Mouse (Mus musculus): ENCODE data around the gene Cdip1. TPM values are rescaled to one million over a fixed set of nuclear protein-coding genes. Genes with fewer than 3 reads are reported as not detected.
A peak's percentile ranks its signal among the peaks of the same experiment; 100 is the strongest.

Gene Cdip1
- polyA plus RNA-seq, 1 experiment from 2014 or later: 127 TPM

- H3K4me3 ChIP-seq (ENCODE audit: low read depth, low read length): peak overlapping the region; percentile 88
- peak; percentile 67 for ATAC-seq
- peak overlapping the region; percentile 72 for H3K4me2 ChIP-seq (ENCODE audit: low read length)
- no peaks in the 10 kb centered on the region for H3K27me3 ChIP-seq (ENCODE audit: control insufficient read depth, insufficient read depth, low read depth, low read length)
- no peaks in the 10 kb centered on the region for H3K9me3 ChIP-seq (replicated peaks; ENCODE audit: control insufficient read depth, low read length, poor library complexity, severe bottlenecking)
- under 1% methylated on average over 40 of the region's 40 CpGs for WGBS
- H3K9ac ChIP-seq (ENCODE audit: low read depth, low read length): peak overlapping the region; percentile 95
- H3K36me3 ChIP-seq (ENCODE audit: control insufficient read depth, insufficient read depth, low read length): no peaks in the 10 kb centered on the region
- peaks cover 13% of the 10 kb centered on the region for H3K4me1 ChIP-seq (ENCODE audit: control insufficient read depth, insufficient read depth, low read length)
- H3K27ac ChIP-seq (ENCODE audit: low read length): peak overlapping the region; percentile 84
These were observed 63.5 kb downstream of the Cdip1 start for GRCm38 (mm10) chr16:4726528-4727128.

GRCm38 (mm10) chr16:4725780-4726527 lies 64.1 kb downstream of the Cdip1 start, which contains the start of gene Hmox2:
TSS of gene Hmox2 (plus strand) at chr16:4726361.
- H3K9me3 ChIP-seq (replicated peaks; ENCODE audit: control insufficient read depth, low read length, poor library complexity, severe bottlenecking): no peaks in the 10 kb centered on the region
- H3K27me3 ChIP-seq (ENCODE audit: control insufficient read depth, insufficient read depth, low read depth, low read length): no peaks in the 10 kb centered on the region
- H3K4me2 ChIP-seq (ENCODE audit: low read length): peak within 1 kb of the TSS; percentile 72
- no peaks in the 10 kb centered on the region for H3K36me3 ChIP-seq (ENCODE audit: control insufficient read depth, insufficient read depth, low read length)
- WGBS: 6% methylated on average over 35 of the region's 35 CpGs
- ATAC-seq: peak; percentile 95
- H3K9ac ChIP-seq (ENCODE audit: low read depth, low read length): peak within 1 kb of the TSS; percentile 95
- peak within 1 kb of the TSS; percentile 88 for H3K4me3 ChIP-seq (ENCODE audit: low read depth, low read length)
- H3K27ac ChIP-seq (ENCODE audit: low read length): peak within 1 kb of the TSS; percentile 84
- peaks cover 13% of the 10 kb centered on the region for H3K4me1 ChIP-seq (ENCODE audit: control insufficient read depth, insufficient read depth, low read length)

DNA sequence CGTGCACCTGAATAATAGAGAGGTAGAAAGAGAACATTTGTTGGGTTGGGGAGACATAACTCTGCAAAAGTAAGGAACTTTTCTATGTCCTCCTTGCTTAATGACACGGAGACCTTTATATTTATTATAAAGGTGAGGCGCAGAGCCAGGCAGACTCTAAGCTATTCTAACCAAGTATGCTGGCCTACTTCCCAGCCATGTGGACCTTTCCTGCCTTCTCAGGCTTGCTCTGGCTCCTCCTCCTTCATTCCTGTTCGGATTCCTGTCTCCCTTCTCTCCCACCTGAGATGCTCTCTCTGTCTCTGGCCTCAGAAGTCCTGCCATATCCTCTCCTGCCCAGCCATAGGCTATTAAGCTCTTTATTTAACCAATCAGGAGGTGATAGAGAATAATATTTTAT lies 64.8 kb downstream of the Cdip1 start:
- H3K27me3 ChIP-seq (ENCODE audit: control insufficient read depth, insufficient read depth, low read depth, low read length): no peaks in the 10 kb centered on the region
- no peak for ATAC-seq
- H3K9ac ChIP-seq (ENCODE audit: low read depth, low read length): no peak overlapping the region
- H3K9me3 ChIP-seq (replicated peaks; ENCODE audit: control insufficient read depth, low read length, poor library complexity, severe bottlenecking): no peaks in the 10 kb centered on the region
- no peak overlapping the region for H3K4me2 ChIP-seq (ENCODE audit: low read length)
- no peak overlapping the region for H3K4me3 ChIP-seq (ENCODE audit: low read depth, low read length)
- no peaks in the 10 kb centered on the region for H3K36me3 ChIP-seq (ENCODE audit: control insufficient read depth, insufficient read depth, low read length)
- WGBS: 79% methylated on average over 4 of the region's 4 CpGs
- H3K4me1 ChIP-seq (ENCODE audit: control insufficient read depth, insufficient read depth, low read length): peaks cover 13% of the 10 kb centered on the region
- H3K27ac ChIP-seq (ENCODE audit: low read length): no peak overlapping the region

DNA sequence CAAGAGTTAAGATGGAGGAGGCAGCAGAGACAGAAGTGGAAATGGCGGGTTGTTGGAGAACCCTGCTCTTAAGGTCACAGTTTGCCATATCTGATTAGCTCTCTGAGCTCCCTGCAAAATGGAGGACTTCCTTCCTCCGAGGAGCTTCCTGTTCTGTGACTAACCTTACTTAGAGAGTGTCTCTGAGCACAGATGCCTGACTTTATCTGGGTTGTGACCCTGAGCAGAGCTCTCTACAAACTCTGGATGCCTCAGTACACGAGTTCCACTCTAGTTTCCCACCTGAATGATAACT lies 67.2 kb downstream of the Cdip1 start:
- H3K4me2 ChIP-seq (ENCODE audit: low read length): no peak overlapping the region
- H3K4me3 ChIP-seq (ENCODE audit: low read depth, low read length): no peak overlapping the region
- H3K4me1 ChIP-seq (ENCODE audit: control insufficient read depth, insufficient read depth, low read length): peaks cover 16% of the 10 kb centered on the region
- no peaks in the 10 kb centered on the region for H3K36me3 ChIP-seq (ENCODE audit: control insufficient read depth, insufficient read depth, low read length)
- no peak for ATAC-seq
- no peaks in the 10 kb centered on the region for H3K9me3 ChIP-seq (replicated peaks; ENCODE audit: control insufficient read depth, low read length, poor library complexity, severe bottlenecking)
- 74% methylated on average over 3 of the region's 3 CpGs for WGBS
- H3K27ac ChIP-seq (ENCODE audit: low read length): no peak overlapping the region
- H3K9ac ChIP-seq (ENCODE audit: low read depth, low read length): no peak overlapping the region
- no peaks in the 10 kb centered on the region for H3K27me3 ChIP-seq (ENCODE audit: control insufficient read depth, insufficient read depth, low read depth, low read length)

- no peak overlapping the region for H3K27ac ChIP-seq (ENCODE audit: low read length)
- 83% methylated on average over 7 of the region's 7 CpGs for WGBS
- H3K9me3 ChIP-seq (replicated peaks; ENCODE audit: control insufficient read depth, low read length, poor library complexity, severe bottlenecking): no peaks in the 10 kb centered on the region
- H3K4me2 ChIP-seq (ENCODE audit: low read length): no peak overlapping the region
- no peaks in the 10 kb centered on the region for H3K36me3 ChIP-seq (ENCODE audit: control insufficient read depth, insufficient read depth, low read length)
- H3K4me1 ChIP-seq (ENCODE audit: control insufficient read depth, insufficient read depth, low read length): peaks cover 16% of the 10 kb centered on the region
- no peak for ATAC-seq
- H3K27me3 ChIP-seq (ENCODE audit: control insufficient read depth, insufficient read depth, low read depth, low read length): no peaks in the 10 kb centered on the region
- no peak overlapping the region for H3K4me3 ChIP-seq (ENCODE audit: low read depth, low read length)
- H3K9ac ChIP-seq (ENCODE audit: low read depth, low read length): no peak overlapping the region
These were observed 67.8 kb downstream of the Cdip1 start for GRCm38 (mm10) chr16:4722128-4722914.

DNA sequence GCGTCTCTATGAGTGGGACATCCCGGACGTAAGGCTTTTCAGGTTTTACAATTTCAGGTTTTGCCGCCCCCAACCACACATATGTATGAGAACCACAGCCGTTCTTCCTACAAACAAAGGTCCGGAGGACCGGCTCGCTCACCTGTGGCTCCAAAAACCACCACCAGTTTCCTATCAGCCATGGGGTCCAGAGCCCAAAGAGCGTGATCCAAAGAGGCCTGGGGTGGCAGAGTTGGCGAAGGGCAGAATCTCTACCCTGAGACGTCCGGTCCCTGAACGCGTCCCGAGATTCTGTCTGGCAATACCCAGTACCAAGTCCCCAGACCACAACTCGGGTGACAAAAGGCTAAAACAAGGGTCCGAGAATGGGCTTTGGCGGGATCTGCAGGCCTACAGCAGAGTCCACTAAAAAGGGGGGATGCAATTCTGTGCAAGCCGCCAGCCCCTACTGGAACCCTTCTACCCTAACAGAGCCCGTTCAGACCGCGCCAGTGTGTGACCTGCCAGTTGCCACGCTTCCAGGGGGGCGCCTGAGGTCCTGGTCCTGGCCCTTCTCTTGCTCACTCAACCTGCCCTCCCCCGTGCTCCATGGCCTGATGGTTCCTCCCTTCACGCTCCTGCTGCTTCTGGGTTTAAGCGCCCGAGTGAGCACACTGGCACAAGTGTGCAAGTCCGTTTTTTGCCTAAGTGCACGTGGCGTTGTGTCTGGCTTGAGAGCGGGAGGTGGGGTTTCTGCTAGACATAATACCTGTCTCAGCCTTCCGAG lies 71.2 kb downstream of the Cdip1 start, which contains the start of gene Nmral1:
TSS of gene Nmral1 (minus strand) at position 604 of the 766 bp plus-strand sequence.
- H3K9me3 ChIP-seq (replicated peaks; ENCODE audit: control insufficient read depth, low read length, poor library complexity, severe bottlenecking): no peaks in the 10 kb centered on the region
- peak within 1 kb of the TSS; percentile 67 for H3K4me2 ChIP-seq (ENCODE audit: low read length)
- peak within 1 kb of the TSS; percentile 72 for H3K9ac ChIP-seq (ENCODE audit: low read depth, low read length)
- H3K27ac ChIP-seq (ENCODE audit: low read length): peak within 1 kb of the TSS; percentile 81
- ATAC-seq: peak; percentile 91
- WGBS: 12% methylated on average over 33 of the region's 33 CpGs
- H3K36me3 ChIP-seq (ENCODE audit: control insufficient read depth, insufficient read depth, low read length): peaks cover 6% of the 10 kb centered on the region; the same call in 1 of the 2 replicates
- H3K4me1 ChIP-seq (ENCODE audit: control insufficient read depth, insufficient read depth, low read length): peaks cover 10% of the 10 kb centered on the region
- H3K27me3 ChIP-seq (ENCODE audit: control insufficient read depth, insufficient read depth, low read depth, low read length): no peaks in the 10 kb centered on the region
- H3K4me3 ChIP-seq (ENCODE audit: low read depth, low read length): peak within 1 kb of the TSS; percentile 56

DNA sequence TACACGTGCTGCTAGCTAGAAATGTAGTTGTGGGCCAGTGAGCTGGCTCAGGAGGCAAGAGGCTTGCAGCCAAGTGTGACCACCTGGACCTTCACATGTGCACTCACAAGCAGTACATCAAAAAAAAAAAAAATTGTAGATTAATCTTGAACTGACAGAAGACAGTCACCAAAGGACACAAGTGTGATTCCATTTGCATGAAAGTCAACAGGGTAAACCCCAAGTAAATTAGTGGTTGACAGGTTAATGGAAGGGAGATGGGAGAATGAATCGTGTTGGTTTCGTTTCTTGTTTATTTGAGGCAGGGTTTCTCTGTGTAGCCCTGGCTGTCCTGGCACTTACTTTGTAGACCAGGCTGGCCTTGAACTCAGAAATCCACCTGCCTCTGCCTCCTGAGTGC lies 72.2 kb downstream of the Cdip1 start:
- peaks cover 10% of the 10 kb centered on the region for H3K4me1 ChIP-seq (ENCODE audit: control insufficient read depth, insufficient read depth, low read length)
- H3K27me3 ChIP-seq (ENCODE audit: control insufficient read depth, insufficient read depth, low read depth, low read length): no peaks in the 10 kb centered on the region
- H3K36me3 ChIP-seq (ENCODE audit: control insufficient read depth, insufficient read depth, low read length): peaks cover 10% of the 10 kb centered on the region; the same call in 1 of the 2 replicates
- H3K27ac ChIP-seq (ENCODE audit: low read length): no peak overlapping the region
- 73% methylated on average over 3 of the region's 3 CpGs for whole genome bisulfite sequencing
- ATAC-seq: no peak
- peak overlapping the region; percentile 67 for H3K4me2 ChIP-seq (ENCODE audit: low read length)
- H3K9me3 ChIP-seq (replicated peaks; ENCODE audit: control insufficient read depth, low read length, poor library complexity, severe bottlenecking): no peaks in the 10 kb centered on the region
- H3K9ac ChIP-seq (ENCODE audit: low read depth, low read length): no peak overlapping the region
- peak overlapping the region; percentile 56 for H3K4me3 ChIP-seq (ENCODE audit: low read depth, low read length)

DNA sequence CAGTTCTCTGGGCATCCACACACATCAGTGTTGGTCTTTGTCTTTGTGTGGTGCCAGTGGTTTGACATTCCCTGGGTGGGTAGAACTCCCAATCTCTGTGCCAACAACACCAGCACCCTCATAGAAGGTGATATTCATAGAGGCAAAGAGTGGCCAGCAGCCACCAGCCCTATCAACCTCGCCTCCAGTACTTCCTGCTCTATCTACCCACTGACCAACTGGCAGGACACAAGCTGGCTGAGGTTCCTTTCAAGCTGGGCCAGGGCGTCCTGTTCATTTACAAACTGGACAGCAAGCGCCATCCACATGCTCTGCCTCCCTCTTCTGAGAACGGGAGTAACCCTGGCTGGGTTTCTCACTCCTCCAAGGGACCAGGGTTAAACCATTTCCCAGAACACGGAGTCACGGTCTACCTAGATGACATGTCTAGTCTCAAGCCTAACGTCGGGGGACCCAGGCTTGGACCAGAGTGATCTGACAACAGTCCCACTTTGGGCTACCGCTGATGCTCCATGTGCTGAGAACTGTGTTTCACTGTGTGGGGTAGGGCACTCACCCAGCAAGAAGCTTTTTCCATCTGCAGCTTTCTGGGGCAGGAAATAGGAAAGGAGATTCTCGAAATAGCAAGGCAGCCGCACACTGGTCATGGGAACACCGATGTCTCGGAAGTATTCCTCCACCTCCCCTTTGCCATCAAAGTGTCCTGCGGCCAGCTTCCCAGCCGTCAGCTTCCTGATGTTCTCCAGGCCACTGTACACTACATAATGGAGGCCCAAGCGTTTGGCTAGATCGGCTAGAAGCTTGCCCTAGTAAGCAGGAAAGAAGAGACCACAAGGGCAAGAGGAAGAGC lies 76.0 kb downstream of the Cdip1 start:
- H3K4me3 ChIP-seq (ENCODE audit: low read depth, low read length): no peak overlapping the region
- no peak overlapping the region for H3K9ac ChIP-seq (ENCODE audit: low read depth, low read length)
- H3K4me2 ChIP-seq (ENCODE audit: low read length): no peak overlapping the region
- peaks cover 10% of the 10 kb centered on the region for H3K36me3 ChIP-seq (ENCODE audit: control insufficient read depth, insufficient read depth, low read length)
- no peaks in the 10 kb centered on the region for H3K27me3 ChIP-seq (ENCODE audit: control insufficient read depth, insufficient read depth, low read depth, low read length)
- peaks cover 6% of the 10 kb centered on the region; the same call in 1 of the 2 replicates for H3K4me1 ChIP-seq (ENCODE audit: control insufficient read depth, insufficient read depth, low read length)
- WGBS: 91% methylated on average over 17 of the region's 17 CpGs
- H3K9me3 ChIP-seq (replicated peaks; ENCODE audit: control insufficient read depth, low read length, poor library complexity, severe bottlenecking): no peaks in the 10 kb centered on the region
- no peak for ATAC-seq
- H3K27ac ChIP-seq (ENCODE audit: low read length): no peak overlapping the region
